Mouse (Mus musculus): ENCODE data around the gene Jagn1. TPM values are rescaled to one million over a fixed set of nuclear protein-coding genes. Genes with fewer than 3 reads are reported as not detected.

The Jagn1 gene
- 81.6 and 82.0 TPM in 2 replicates for polyA plus RNA-seq (2012; rRNA removed)

DNA sequence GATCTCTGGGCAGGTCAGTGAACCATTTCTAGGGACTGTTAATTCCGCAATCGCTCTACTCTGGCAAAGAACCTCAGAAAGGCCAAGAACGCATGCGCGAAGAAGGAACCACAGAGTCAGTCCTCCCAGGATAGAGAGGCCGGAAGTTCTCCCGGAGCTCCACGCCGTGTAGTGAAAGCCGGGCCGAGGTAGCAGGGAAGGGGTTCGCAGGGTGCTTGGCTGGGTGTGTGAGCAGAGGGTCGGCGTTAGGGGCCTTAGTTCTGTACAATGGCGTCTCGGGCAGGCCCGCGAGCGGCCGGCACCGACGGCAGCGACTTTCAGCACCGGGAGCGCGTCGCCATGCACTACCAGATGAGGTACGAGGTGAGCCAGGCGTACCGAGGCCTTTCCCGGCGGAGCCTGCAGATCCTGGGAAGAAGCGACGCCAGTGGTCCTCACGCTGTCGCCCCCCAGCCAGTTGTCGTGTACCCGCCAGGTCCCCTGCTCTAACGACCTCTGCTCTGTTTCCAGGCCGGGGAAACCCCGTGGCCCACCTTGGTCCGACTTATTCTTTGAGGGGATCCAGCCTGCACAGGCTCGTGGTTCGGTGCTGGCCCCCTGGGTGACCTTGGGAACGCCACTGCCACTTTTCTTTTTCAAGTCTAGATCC lies at the start of gene Jagn1:
Jagn1 (plus strand) TSS at position 128 of the 649 bp plus-strand sequence.
- WGBS: under 1% methylated on average over 45 of the region's 45 CpGs
- no peaks in the 10 kb centered on the region for H3K36me3 ChIP-seq (ENCODE audit: control insufficient read depth, insufficient read depth, low read length)
- H3K4me3 ChIP-seq (ENCODE audit: insufficient read depth, low read depth, low read length): peak within 1 kb of the TSS; percentile 93
- H3K27ac ChIP-seq (ENCODE audit: insufficient read depth, low read depth, low read length): peak within 1 kb of the TSS; percentile 28
- no peak for TF ChIP-seq POLR2A (IDR thresholded peaks at IDR 0.05; ENCODE audit: low read depth, low read length)
- no peak for TF ChIP-seq CTCF (conservative IDR thresholded peaks at IDR 0.05; ENCODE audit: insufficient read depth, insufficient read length, low read depth, low read length)
- peak; percentile 96 for DNase-seq
- no peaks in the 10 kb centered on the region for H3K27me3 ChIP-seq (replicated peaks; ENCODE audit: control insufficient read depth, insufficient read depth, low read length)
- H3K4me1 ChIP-seq (ENCODE audit: control insufficient read depth, insufficient read depth, low read length): peaks cover 15% of the 10 kb centered on the region

DNA sequence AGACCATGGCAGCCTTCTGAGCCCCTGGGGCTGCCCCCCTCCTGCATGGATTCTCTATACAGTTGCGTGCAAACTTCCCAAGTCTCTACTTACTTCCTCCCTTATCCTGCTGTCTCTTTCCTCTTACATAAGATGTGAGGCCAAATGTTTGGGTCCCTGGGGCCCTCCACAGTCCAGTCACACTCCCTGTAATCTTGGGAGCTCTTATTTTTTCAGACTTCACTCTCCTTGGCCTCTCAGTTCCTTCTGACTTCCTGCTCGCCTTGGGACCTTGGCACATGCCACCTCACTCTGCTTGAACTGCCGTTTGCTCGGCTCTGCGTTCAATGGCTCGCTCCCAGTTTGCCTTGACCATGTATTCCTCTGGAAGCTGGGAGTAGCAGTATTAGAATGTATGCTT lies 48.4 kb upstream of the Jagn1 start:
- no peak for DNase-seq
- Histone ChIP-seq H3K4me1 (ENCODE audit: control insufficient read depth, insufficient read depth, low read length) (peaks cover 13% of the 10 kb centered on the region), H3K27ac (ENCODE audit: insufficient read depth, low read depth, low read length) (no peak overlapping the region), H3K36me3 (ENCODE audit: control insufficient read depth, insufficient read depth, low read length) (peaks cover 3% of the 10 kb centered on the region; the same call in 1 of the 2 replicates), H3K27me3 (replicated peaks; ENCODE audit: control insufficient read depth, insufficient read depth, low read length) (no peaks in the 10 kb centered on the region), H3K4me3 (ENCODE audit: insufficient read depth, low read depth, low read length) (no peak overlapping the region)
- WGBS: 84% methylated on average over 6 of the region's 6 CpGs
- TF ChIP-seq CTCF (conservative IDR thresholded peaks at IDR 0.05; ENCODE audit: insufficient read depth, insufficient read length, low read depth, low read length) (no peak), POLR2A (IDR thresholded peaks at IDR 0.05; ENCODE audit: low read depth, low read length) (no peak)

DNA sequence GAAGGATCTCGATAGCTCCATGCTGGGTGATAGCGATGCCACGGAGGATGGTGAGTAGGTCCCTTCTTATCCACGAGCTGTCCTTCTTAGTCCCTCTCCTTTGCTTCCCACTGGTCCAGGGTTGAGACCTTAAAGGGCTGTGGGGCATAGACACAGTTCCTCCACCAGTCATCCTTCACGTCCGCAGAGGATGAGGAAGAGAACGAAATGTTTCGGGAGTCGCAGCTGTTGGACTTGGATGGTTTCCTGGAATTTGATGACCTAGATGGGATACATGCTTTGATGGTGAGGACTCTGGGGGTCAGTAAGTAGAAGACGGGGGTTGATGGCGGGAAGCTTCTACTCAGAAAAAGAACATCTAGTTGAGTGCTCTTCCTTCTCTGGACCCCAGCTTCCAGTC lies 47.6 kb upstream of the Jagn1 start:
- DNase-seq: no peak
- no peak overlapping the region for H3K27ac ChIP-seq (ENCODE audit: insufficient read depth, low read depth, low read length)
- no peak overlapping the region for H3K4me3 ChIP-seq (ENCODE audit: insufficient read depth, low read depth, low read length)
- no peak for TF ChIP-seq CTCF (conservative IDR thresholded peaks at IDR 0.05; ENCODE audit: insufficient read depth, insufficient read length, low read depth, low read length)
- no peak for TF ChIP-seq POLR2A (IDR thresholded peaks at IDR 0.05; ENCODE audit: low read depth, low read length)
- no peaks in the 10 kb centered on the region for H3K36me3 ChIP-seq (ENCODE audit: control insufficient read depth, insufficient read depth, low read length)
- 79% methylated on average over 11 of the region's 11 CpGs for WGBS
- peaks cover 13% of the 10 kb centered on the region for H3K4me1 ChIP-seq (ENCODE audit: control insufficient read depth, insufficient read depth, low read length)
- H3K27me3 ChIP-seq (replicated peaks; ENCODE audit: control insufficient read depth, insufficient read depth, low read length): no peaks in the 10 kb centered on the region

- H3K27me3 ChIP-seq (replicated peaks; ENCODE audit: control insufficient read depth, insufficient read depth, low read length): no peaks in the 10 kb centered on the region
- H3K4me3 ChIP-seq (ENCODE audit: insufficient read depth, low read depth, low read length): no peak overlapping the region
- H3K27ac ChIP-seq (ENCODE audit: insufficient read depth, low read depth, low read length): no peak overlapping the region
- no peaks in the 10 kb centered on the region for H3K36me3 ChIP-seq (ENCODE audit: control insufficient read depth, insufficient read depth, low read length)
- 95% methylated on average over 6 of the region's 6 CpGs for WGBS
- peaks cover 11% of the 10 kb centered on the region for H3K4me1 ChIP-seq (ENCODE audit: control insufficient read depth, insufficient read depth, low read length)
- DNase-seq: no peak
- TF ChIP-seq CTCF (conservative IDR thresholded peaks at IDR 0.05; ENCODE audit: insufficient read depth, insufficient read length, low read depth, low read length) (no peak), POLR2A (IDR thresholded peaks at IDR 0.05; ENCODE audit: low read depth, low read length) (no peak)
These were observed 46.9 kb upstream of the Jagn1 start for GRCm38 (mm10) chr6:113395501-113395900.

GRCm38 (mm10) chr6:113396270-113397030 lies 45.9 kb upstream of the Jagn1 start:
- WGBS: 64% methylated on average over 10 of the region's 10 CpGs
- Histone ChIP-seq H3K4me3 (ENCODE audit: insufficient read depth, low read depth, low read length) (no peak overlapping the region), H3K36me3 (ENCODE audit: control insufficient read depth, insufficient read depth, low read length) (no peaks in the 10 kb centered on the region), H3K27ac (ENCODE audit: insufficient read depth, low read depth, low read length) (no peak overlapping the region), H3K27me3 (replicated peaks; ENCODE audit: control insufficient read depth, insufficient read depth, low read length) (no peaks in the 10 kb centered on the region), H3K4me1 (ENCODE audit: control insufficient read depth, insufficient read depth, low read length) (peaks cover 5% of the 10 kb centered on the region; the same call in 1 of the 2 replicates)
- TF ChIP-seq POLR2A (IDR thresholded peaks at IDR 0.05; ENCODE audit: low read depth, low read length): no peak
- TF ChIP-seq CTCF (conservative IDR thresholded peaks at IDR 0.05; ENCODE audit: insufficient read depth, insufficient read length, low read depth, low read length): no peak
- DNase-seq: no peak

GRCm38 (mm10) chr6:113402094-113402493 lies 40.3 kb upstream of the Jagn1 start:
- DNase-seq: no peak
- 83% methylated on average over 13 of the region's 13 CpGs for WGBS
- H3K4me3 ChIP-seq (ENCODE audit: insufficient read depth, low read depth, low read length): no peak overlapping the region
- H3K36me3 ChIP-seq (ENCODE audit: control insufficient read depth, insufficient read depth, low read length): no peaks in the 10 kb centered on the region
- no peaks in the 10 kb centered on the region for H3K27me3 ChIP-seq (replicated peaks; ENCODE audit: control insufficient read depth, insufficient read depth, low read length)
- peaks cover 8% of the 10 kb centered on the region; the same call in 1 of the 2 replicates for H3K4me1 ChIP-seq (ENCODE audit: control insufficient read depth, insufficient read depth, low read length)
- no peak overlapping the region for H3K27ac ChIP-seq (ENCODE audit: insufficient read depth, low read depth, low read length)
- no peak for TF ChIP-seq POLR2A (IDR thresholded peaks at IDR 0.05; ENCODE audit: low read depth, low read length)

Measured in kidney, adult 2 months (tissue).